Mouse (Mus musculus) forebrain, embryonic 16.5 days (tissue): Measurements from ENCODE around the gene Cdk1. TPM values are rescaled to one million over a fixed set of nuclear protein-coding genes. Genes with fewer than 3 reads are reported as not detected.

Source experiments
- polyA plus RNA-seq: library from polyadenylated mRNA; unstranded; fragments of >200 nt; fragmentation: Nextera tagmentation; extraction: Ambion mirVana; gene quantifications from 2 replicates; pipeline ENCODE4 v1.2.1, GENCODE M21; 2015

The Cdk1 gene
- polyA plus RNA-seq, 1 experiment from 2014 or later: 154 TPM

Other genes starting within 250 kb of the Cdk1 start
- gene Rhobtb1, start 201.5 kb downstream of the Cdk1 start, polyA plus RNA-seq: 12.2 and 14.2 TPM in 2 replicates
- gene A930033H14Rik, start 139.8 kb downstream of the Cdk1 start, polyA plus RNA-seq: 1.1 TPM in 2 replicates
- gene Ank3, start 45.8 kb upstream of the Cdk1 start, polyA plus RNA-seq: 89.5 and 102 TPM in 2 replicates